Mouse (Mus musculus) layer of hippocampus, adult 18-20 months (tissue): Measurements from ENCODE around the gene Gm8765. TPM values are rescaled to one million over a fixed set of nuclear protein-coding genes. Genes with fewer than 3 reads are reported as not detected.
"Not testable (repeated sequence)": the region's sequence is repeated elsewhere in the genome, so short reads cannot be mapped to it uniquely, and the experiment has no call there.

ENCODE experiments used
- DNase-seq, 2 experiments: peaks; one replicate each; pipeline ENCODE4 v3.0.0; 2022; ENCODE audit warnings: low spot score in 2 of 2
- long read RNA-seq: library from polyadenylated mRNA; stranded (forward); transcript quantifications from one replicate; pipeline ENCODE4 v2.0.0, GENCODE M21; 2021
- microRNA-seq, 2 experiments: library from miRNA; unstranded; fragments of <30 nt; microRNA quantifications; one replicate each; pipeline ENCODE4 v1.2.0; 2021
- total RNA-seq, 2 experiments: library from RNA; stranded (reverse); gene quantifications; 2 replicates each; pipeline ENCODE4 v1.2.3; 2021

The Gm8765 gene
- total RNA-seq = not detected
- long read RNA-seq = 0 reads

DNA sequence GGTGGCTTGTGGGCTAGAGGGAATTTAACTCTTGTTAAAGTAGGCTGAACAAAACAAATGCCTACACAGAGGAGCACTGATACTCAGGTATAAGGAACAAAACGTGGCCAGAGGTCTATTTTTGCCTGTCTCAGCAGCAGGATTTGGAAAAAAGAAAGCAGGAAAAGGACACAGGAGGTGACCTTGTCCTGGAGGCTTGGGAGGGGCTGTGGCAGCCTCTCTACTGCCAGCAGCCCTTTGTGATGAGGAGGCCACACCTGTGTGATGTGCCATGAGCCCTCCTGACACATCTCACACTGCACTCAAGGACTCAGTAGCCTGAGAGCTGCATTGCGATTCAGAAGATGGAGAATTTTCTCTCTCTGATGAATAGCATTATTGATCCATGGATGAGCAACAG lies at the start of gene Gm8765:
Gene Gm8765 (plus strand): TSS at position 301 of the 400 bp plus-strand sequence.
- not testable (repeated sequence) for DNase-seq

DNA sequence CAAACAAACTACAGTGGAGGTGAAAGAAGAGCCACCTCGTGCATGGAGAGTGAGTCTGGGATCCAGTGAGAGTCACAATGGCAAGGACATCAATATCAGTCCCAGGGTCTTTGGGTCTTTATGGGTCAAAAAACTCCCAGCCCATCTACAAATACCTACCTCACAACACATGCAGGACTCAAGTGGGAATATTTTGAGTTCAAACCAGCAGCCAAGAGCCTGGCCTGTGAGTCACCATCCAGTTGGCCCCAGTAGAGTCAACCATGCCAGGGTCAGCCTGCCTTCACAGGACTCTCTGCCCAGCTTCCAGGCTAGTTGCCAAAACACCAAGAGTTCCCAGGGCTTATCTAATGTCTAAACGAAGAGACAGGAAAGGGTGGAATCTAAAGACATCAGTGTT lies 49.3 kb upstream of the Gm8765 start:
- not testable (repeated sequence) for DNase-seq

GRCm38 (mm10) chr13:50750282-50750681 lies 52.2 kb downstream of the Gm8765 start:
- DNase-seq = not testable (repeated sequence)

DNA sequence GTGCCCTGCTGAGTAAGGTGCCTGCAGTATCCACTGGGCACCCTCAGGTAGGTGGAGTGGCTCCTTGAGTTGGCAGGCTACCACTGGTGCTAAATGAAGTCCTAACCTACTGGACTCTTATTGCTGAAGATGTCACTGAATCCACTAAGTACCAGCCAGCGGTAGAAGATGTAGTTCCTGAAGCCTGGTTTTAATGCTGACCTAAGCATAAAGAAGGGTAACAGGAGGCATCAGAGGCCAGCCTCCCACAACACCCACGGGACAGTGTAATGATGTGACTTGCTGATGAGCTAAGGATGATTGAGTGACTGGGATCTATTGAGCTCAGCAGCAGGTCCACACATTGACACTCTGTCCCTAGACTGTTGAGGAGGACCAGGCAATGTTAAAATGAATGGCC lies 53.6 kb downstream of the Gm8765 start:
- DNase-seq = no peak

DNA sequence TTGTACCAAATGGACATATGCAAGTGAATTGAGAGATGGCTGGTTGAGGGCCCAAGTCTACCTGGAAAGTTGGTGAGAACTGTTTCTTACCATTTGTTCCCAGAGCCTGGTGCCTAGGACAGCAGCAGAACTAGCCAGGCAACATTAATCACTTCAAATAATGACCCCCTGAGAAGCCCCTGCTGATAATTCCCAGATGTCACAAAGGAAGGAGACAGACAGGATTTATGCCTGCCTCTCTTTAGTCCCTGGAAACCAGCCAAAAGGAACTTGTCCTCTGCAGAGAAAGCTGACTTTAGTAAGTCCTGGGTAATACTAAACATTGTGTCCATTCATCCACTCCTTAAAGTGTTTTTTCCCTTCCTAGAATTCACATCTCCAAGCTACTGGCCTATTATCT lies 54.8 kb downstream of the Gm8765 start:
- DNase-seq = not testable (repeated sequence)

Small RNA genes within 50 kb of the gene (microRNA-seq; reads per million reads assigned to microRNA genes)
- gene Gm23952 = 0 reads per million in 2 experiments

Other genes starting within 250 kb of the Gm8765 start
- gene Nutm2, start 231.0 kb upstream of the Gm8765 start, total RNA-seq = not detected
- gene Gm904, start 55.1 kb upstream of the Gm8765 start, total RNA-seq = not detected